Mouse (Mus musculus) CD8-positive naive resting alpha-beta T cell, adult 57 days (primary cell): ENCODE results near the gene Gm17190. TPM values are rescaled to one million over a fixed set of nuclear protein-coding genes. Genes with fewer than 3 reads are reported as not detected.

ENCODE experiments used
- total RNA-seq: library from RNA; stranded (reverse); gene quantifications from one replicate; pipeline ENCODE4 v1.2.4, GENCODE M21; 2023

Gene Gm17190
- not detected for total RNA-seq

GRCm38 (mm10) chr13:96081754-96082153 is at the start of gene Gm17190:
Gene Gm17190, plus strand, starts transcription at chr13:96082054.

DNA sequence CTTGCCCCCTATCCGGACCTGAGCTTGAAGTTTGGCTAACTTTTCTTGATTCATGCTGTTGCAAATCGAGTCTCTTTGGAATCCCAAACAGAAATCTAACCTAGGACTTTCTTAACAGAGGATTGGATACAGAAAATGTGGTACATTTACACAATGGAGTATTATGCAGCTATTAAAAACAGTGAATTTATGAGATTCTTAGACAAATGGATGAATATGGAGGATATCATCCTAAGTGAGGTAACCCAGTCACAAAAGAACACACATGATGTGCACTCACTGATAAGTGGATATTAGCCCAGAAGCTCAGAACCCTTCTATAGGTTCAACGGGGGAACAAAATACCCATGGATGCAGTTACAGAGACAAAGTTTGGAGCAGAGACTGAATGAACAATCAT is 578 bp upstream of the Gm17190 start, which contains the start of gene Gm20075:
TSS of gene Gm20075 (minus strand) at position 101 of the 400 bp plus-strand sequence.

GRCm38 (mm10) chr13:96132401-96132816 is 50.6 kb downstream of the Gm17190 start, which contains the start of gene Sv2c:
Gene Sv2c, minus strand, starts transcription at chr13:96132577.

Other genes starting within 250 kb of the Gm17190 start
- gene Iqgap2, start 190.1 kb upstream of the Gm17190 start, total RNA-seq, result 53.6 TPM
- 8.3 TPM for gene Gm20075, start 678 bp upstream of the Gm17190 start, total RNA-seq
- 0.52 TPM for gene Sv2c, start 50.5 kb downstream of the Gm17190 start, total RNA-seq